Mouse (Mus musculus) ES-E14 (cell line): Measurements from ENCODE around the gene Epb41l4b. TPM values are rescaled to one million over a fixed set of nuclear protein-coding genes. Genes with fewer than 3 reads are reported as not detected.

ENCODE experiments used
- DNase-seq: peaks from one replicate; pipeline ENCODE4 v3.0.0-alpha.2; 2013; ENCODE audit warnings: low read depth, low spot score
- H3K27ac ChIP-seq: 2 replicates; pipeline ENCODE4 v1.5.1; 2012; ENCODE audit warnings: low read depth, mild to moderate bottlenecking, low read length, moderate library complexity, mixed read lengths; ENCODE audit not compliant: poor library complexity, insufficient read depth, severe bottlenecking
- H3K36me3 ChIP-seq: 2 replicates; pipeline ENCODE4 v1.6.1; 2012; ENCODE audit warnings: mild to moderate bottlenecking, low read length, moderate library complexity, mixed read lengths; ENCODE audit not compliant: control insufficient read depth, poor library complexity, insufficient read depth, severe bottlenecking
- H3K4me1 ChIP-seq, 2 experiments: fragments of 150-350 bp in 1 of 2; sonication (generic) in 1 of 2; 2 replicates each; pipeline ENCODE4 v1.6.1; 2012; ENCODE audit warnings: low read length in 2 of 2, mild to moderate bottlenecking in 1 of 2, mixed read lengths in 1 of 2; ENCODE audit not compliant: control insufficient read depth in 2 of 2, insufficient read depth in 2 of 2, poor library complexity in 1 of 2
- H3K4me3 ChIP-seq, 2 experiments: fragments of 150-350 bp in 1 of 2; sonication (generic) in 1 of 2; 2 replicates each; pipeline ENCODE4 v1.5.1; 2012; ENCODE audit warnings: low read length in 2 of 2, low read depth in 1 of 2, mild to moderate bottlenecking in 1 of 2, mixed read lengths in 1 of 2; ENCODE audit not compliant: insufficient read depth in 1 of 2, poor library complexity in 1 of 2, severe bottlenecking in 1 of 2
- H3K9ac ChIP-seq: 2 replicates; pipeline ENCODE4 v1.6.1; 2012; ENCODE audit warnings: low read depth, mild to moderate bottlenecking, low read length, mixed read lengths; ENCODE audit not compliant: poor library complexity, insufficient read depth, severe bottlenecking
- H3K9me3 ChIP-seq: fragments of 150-350 bp; sonication (generic); 2 replicates; pipeline ENCODE4 v1.6.1; 2012; ENCODE audit warnings: low read depth, mild to moderate bottlenecking, low read length; ENCODE audit not compliant: control insufficient read depth, insufficient read depth
- CHD2 ChIP-seq: IDR thresholded peaks from 2 replicates; pipeline ENCODE4 v1.6.1; 2014; ENCODE audit warnings: mild to moderate bottlenecking, low read depth, low read length, inconsistent platforms
- HCFC1 ChIP-seq: IDR thresholded peaks from 2 replicates; pipeline ENCODE4 v1.6.1; 2012; ENCODE audit warnings: low read length, inconsistent platforms, borderline replicate concordance; ENCODE audit not compliant: insufficient read depth
- MAFK ChIP-seq: IDR thresholded peaks from 2 replicates; pipeline ENCODE4 v1.6.1; 2014; ENCODE audit warnings: mild to moderate bottlenecking, low read depth, low read length, inconsistent platforms; ENCODE audit not compliant: insufficient read depth
- ZC3H11A ChIP-seq: IDR thresholded peaks from 2 replicates; pipeline ENCODE4 v1.6.1; 2012; ENCODE audit warnings: low read depth, mild to moderate bottlenecking, inconsistent platforms, low read length, borderline replicate concordance
- ZNF384 ChIP-seq: IDR thresholded peaks from 2 replicates; pipeline ENCODE4 v1.6.1; 2012; ENCODE audit warnings: low read depth, low read length, inconsistent platforms
- in situ Hi-C, 2 experiments: fragments of 600-800 bp; cut with MboI; formaldehyde crosslinking; loops; one replicate each; pipeline ENCODE4 v1.15.1; 2025; ENCODE audit warnings: low sequenced_read_pairs in 2 of 2, inconsistent platforms in 1 of 2; ENCODE audit not compliant: unreplicated experiment in 2 of 2
- total RNA-seq: library from RNA; depleted of rRNA; stranded (reverse); fragments of 300-350 nt; gene quantifications from 2 replicates; pipeline ENCODE4 v1.2.3, GENCODE M21; 2012

The Epb41l4b gene
- total RNA-seq, 1 experiment: 4.7 TPM

GRCm38 (mm10) chr4:57114617-57115592 lies 28.3 kb downstream of the Epb41l4b start:
- Histone ChIP-seq H3K36me3 (no peaks in the 10 kb centered on the region), H3K4me3 (no peak overlapping the region), H3K9ac (no peak overlapping the region), H3K27ac (no peak overlapping the region), H3K9me3 (no peaks in the 10 kb centered on the region), H3K4me1 (no peaks in the 10 kb centered on the region; a peak in 1 of 4 replicates)
- no peak for DNase-seq
- TF ChIP-seq HCFC1: no peak
- TF ChIP-seq ZC3H11A: no peak
- TF ChIP-seq CHD2: no peak
- TF ChIP-seq ZNF384: no peak
- TF ChIP-seq MAFK: no peak
- in situ Hi-C loops: no loop called here

DNA sequence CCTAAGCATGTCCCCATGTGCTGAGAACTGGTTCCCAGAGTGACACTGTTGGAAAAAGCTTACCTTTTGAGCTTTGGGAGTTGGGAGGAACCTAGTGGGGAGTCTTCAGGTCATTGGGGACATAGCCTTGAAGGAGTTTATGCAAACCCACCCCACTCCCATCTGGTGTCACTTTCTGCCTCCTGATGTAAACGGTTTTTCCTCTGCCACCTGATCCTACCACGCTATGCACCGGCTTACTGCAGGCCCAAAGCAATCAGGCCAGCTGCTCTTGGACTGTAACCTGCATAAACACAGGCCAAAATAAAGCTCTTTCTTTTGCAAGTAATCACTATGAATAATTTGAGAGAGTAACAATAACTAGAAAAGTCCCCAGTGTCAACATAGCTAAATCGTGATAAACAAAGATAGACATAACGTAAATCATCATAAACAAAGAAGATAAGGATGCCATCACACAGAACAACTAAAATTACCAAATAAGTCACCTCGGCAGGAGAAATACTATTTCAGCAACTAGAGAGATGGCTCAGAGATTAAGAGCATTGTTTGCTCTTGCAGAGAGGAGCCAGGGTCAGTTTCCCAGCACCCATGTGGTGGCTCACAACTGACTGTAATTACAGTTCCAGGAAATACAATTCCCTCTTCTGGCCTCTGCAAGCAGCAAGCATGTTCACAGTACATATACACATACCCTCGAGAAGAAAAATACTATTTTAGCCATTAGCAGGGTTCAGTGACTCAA lies 29.6 kb downstream of the Epb41l4b start:
- TF ChIP-seq ZC3H11A: no peak
- TF ChIP-seq CHD2: no peak
- no peak for TF ChIP-seq HCFC1
- TF ChIP-seq ZNF384: no peak
- TF ChIP-seq MAFK: no peak
- Histone ChIP-seq H3K27ac (no peak overlapping the region), H3K9ac (no peak overlapping the region), H3K4me1 (no peaks in the 10 kb centered on the region; a peak in 1 of 4 replicates), H3K36me3 (no peaks in the 10 kb centered on the region), H3K9me3 (no peaks in the 10 kb centered on the region), H3K4me3 (no peak overlapping the region)
- in situ Hi-C loops: no loop called here
- no peak for DNase-seq

DNA sequence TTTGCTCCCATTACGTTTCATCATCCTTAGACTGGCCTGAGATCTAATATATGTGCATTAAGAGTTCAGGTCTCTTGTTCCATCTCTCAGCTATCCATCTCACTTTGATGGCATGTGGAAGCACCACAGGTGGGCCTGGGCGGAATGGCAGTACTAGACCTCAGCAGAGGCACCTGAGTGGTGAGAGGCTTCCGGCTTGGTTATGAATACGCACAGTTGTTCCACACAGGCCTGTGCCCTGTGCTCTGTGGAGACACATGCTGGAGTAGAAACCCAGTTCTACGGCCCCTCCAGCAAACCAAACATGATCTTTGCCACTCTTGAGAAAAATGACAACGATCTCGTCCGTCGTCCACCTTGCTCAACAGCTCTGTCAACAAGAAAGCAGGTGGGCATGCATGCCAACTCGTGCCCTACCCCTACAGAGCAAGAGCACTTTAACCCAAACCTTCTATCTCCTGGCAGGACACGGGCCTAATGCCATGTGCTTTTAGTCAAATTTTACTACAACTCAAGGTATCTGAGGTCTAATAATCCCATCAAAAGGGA lies 31.2 kb downstream of the Epb41l4b start:
- H3K27ac ChIP-seq: no peak overlapping the region
- H3K9ac ChIP-seq: no peak overlapping the region
- H3K4me3 ChIP-seq: no peak overlapping the region
- no peak for DNase-seq
- H3K4me1 ChIP-seq: no peaks in the 10 kb centered on the region; a peak in 1 of 4 replicates
- H3K36me3 ChIP-seq: no peaks in the 10 kb centered on the region
- no peaks in the 10 kb centered on the region for H3K9me3 ChIP-seq
- in situ Hi-C loops: no loop called here
- no peak for TF ChIP-seq CHD2
- TF ChIP-seq MAFK: no peak

DNA sequence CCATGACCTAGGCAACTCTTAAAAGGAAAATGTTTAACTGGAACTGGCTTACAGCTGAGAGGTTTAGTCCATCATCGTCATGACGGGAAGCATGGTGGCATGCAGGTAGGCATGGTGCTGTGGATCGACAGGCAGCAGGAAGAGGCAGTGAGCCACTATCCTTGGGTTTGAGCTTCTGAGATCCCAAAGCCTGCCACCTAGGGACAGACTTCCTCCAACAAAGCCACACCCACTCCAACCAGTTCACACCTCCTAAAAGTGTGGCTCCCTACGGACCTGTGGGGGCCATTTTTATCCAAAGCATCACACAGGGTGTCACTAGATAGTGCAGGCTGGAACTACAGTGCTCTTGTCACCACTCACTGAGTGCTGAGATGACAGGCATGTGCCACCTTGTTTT lies 31.8 kb downstream of the Epb41l4b start:
- Histone ChIP-seq H3K4me1 (no peaks in the 10 kb centered on the region; a peak in 1 of 4 replicates), H3K9ac (no peak overlapping the region), H3K9me3 (no peaks in the 10 kb centered on the region), H3K36me3 (no peaks in the 10 kb centered on the region), H3K4me3 (no peak overlapping the region), H3K27ac (no peak overlapping the region)
- TF ChIP-seq ZNF384: no peak
- no peak for TF ChIP-seq ZC3H11A
- TF ChIP-seq MAFK: no peak
- no peak for TF ChIP-seq HCFC1
- TF ChIP-seq CHD2: no peak
- in situ Hi-C loops: no loop called here
- DNase-seq: no peak
